ENCODE assay signal across 8 mouse cellular contexts in genomic region chr2:143838698-143839097, GRCm38 (mm10). TPM values are rescaled to one million over a fixed set of nuclear protein-coding genes. Genes with fewer than 3 reads are reported as not detected.
DNase-seq lines count a peak whose midpoint lies in the region; ATAC-seq and TF ChIP-seq lines count a peak whose summit lies in the region.

No protein-coding gene starts in this region.

- DNase-seq in layer of hippocampus, adult 2 months (ENCODE audit: low spot score in 2 of 2): no peak
- DNase-seq in layer of hippocampus, adult 9-11 months: no peak
- peak; percentile 30 for DNase-seq in T-cell, adult 2 months (ENCODE audit: low spot score)
- DNase-seq in liver: peak; percentile 44
- DNase-seq in yolk sac, embryonic 10.5 days (ENCODE audit: low spot score): no peak
- DNase-seq in adrenal gland, adult (ENCODE audit: inconsistent age in 2 of 2, low spot score in 1 of 2): no peak
- DNase-seq in embryo, embryonic 10.5 days (ENCODE audit: low spot score): no peak

- H3K4me3 ChIP-seq in layer of hippocampus, adult 2 months: no peak overlapping the region

- no peak overlapping the region for H3K27ac ChIP-seq in layer of hippocampus, adult 2 months

- ATAC-seq in neutrophil, adult 5-6 weeks (ENCODE audit: extremely low read depth, insufficient number of reproducible peaks, low FRiP score, poor library complexity, severe bottlenecking): peak; percentile 57; the same call in 1 of the 2 replicates

- peak; percentile 17; the same call in 1 of the 2 replicates for TF ChIP-seq CTCF in layer of hippocampus, adult 2 months (conservative IDR thresholded peaks at IDR 0.05)

RNA-seq across cellular contexts. Expression of gene Bfsp1, which starts 24.3 kb away (rescaled TPM):
- 1 to 10 TPM in 1 of 2 experiments, under 1 TPM in 1; 0.61 to 1.1 TPM for total RNA-seq in layer of hippocampus, adult 2 months (2021)
- total RNA-seq in neutrophil, adult 5-6 weeks (2017): 0.23 TPM in 1 of 2 replicates, not detected in the other

Comparison
In these comparisons a context has a peak if more than half of its experiments do, and no peak if none do; other contexts are left out.
1. DNase-seq: peak in T-cell, adult 2 months (single experiment) and liver (single experiment); none in layer of hippocampus, adult 2 months (0 of 2), layer of hippocampus, adult 9-11 months (single experiment), yolk sac, embryonic 10.5 days (single experiment), adrenal gland, adult (0 of 2) and embryo, embryonic 10.5 days (single experiment).